Mouse (Mus musculus): ENCODE data around the gene Spo11. TPM values are rescaled to one million over a fixed set of nuclear protein-coding genes. Genes with fewer than 3 reads are reported as not detected.
A peak's percentile ranks its signal among the peaks of the same experiment; 100 is the strongest.

The Spo11 gene
- total and polyA plus RNA-seq, 3 experiments: 0.16 to 0.34 TPM; not detected in 1

DNA sequence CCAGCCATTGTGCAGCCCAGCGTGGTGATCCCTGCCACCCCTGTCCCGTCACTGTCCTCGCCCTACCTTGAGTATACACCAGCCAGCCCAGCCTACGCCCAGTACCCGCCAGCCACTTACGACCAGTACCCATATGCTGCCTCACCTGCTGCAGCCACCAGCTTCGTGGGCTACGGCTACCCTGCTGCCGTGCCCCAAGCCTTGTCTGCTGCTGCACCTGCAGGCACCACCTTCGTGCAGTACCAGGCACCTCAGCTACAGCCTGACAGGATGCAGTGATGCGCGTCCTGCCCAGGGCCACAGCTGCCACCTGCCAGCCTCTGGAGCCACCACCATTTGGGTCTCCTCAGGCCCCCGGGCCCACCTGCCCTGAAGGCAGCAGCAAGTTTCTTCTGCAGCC is 56.0 kb downstream of the Spo11 start:
- no peak for DNase-seq (ENCODE audit: extremely low read depth)
- H3K27me3 ChIP-seq (replicated peaks): no peaks in the 10 kb centered on the region
- dilution Hi-C loops (cut with MboI; ENCODE audit: extremely low pct_ligation_motif_present, extremely low pct_unique_long_range_greater_than_20kb, low sequenced_read_pairs) (no loop called here), in situ Hi-C loops (cut with MboI; ENCODE audit: low pct_ligation_motif_present, low pct_unique_long_range_greater_than_20kb, low sequenced_read_pairs) (no loop called here)
- no peaks in the 10 kb centered on the region for H3K9me3 ChIP-seq (replicated peaks; ENCODE audit: low read length)
- no peak overlapping the region for H3K9ac ChIP-seq (ENCODE audit: insufficient read depth, low read depth)
- TF ChIP-seq MXI1 (IDR thresholded peaks at IDR 0.05; ENCODE audit: low read depth, low read length) (no peak), RAD21 (IDR thresholded peaks at IDR 0.05; ENCODE audit: low read depth, low read length) (no peak), E2F4 (IDR thresholded peaks at IDR 0.05; ENCODE audit: insufficient replicate concordance, low read depth, low read length) (no peak), POLR2AphosphoS2 (IDR thresholded peaks at IDR 0.05; ENCODE audit: low read depth, low read length) (no peak), USF1 (IDR thresholded peaks at IDR 0.05; ENCODE audit: low read depth, low read length) (no peak), IRF4 (IDR thresholded peaks at IDR 0.05; ENCODE audit: low read depth, low read length) (no peak), CHD2 (IDR thresholded peaks at IDR 0.05; ENCODE audit: low read length) (no peak), ETS1 (conservative IDR thresholded peaks at IDR 0.05; ENCODE audit: low read depth, low read length) (no peak), NELFE (IDR thresholded peaks at IDR 0.05; ENCODE audit: low read depth, low read length) (no peak), KAT2A (IDR thresholded peaks at IDR 0.05; ENCODE audit: insufficient replicate concordance, low read length) (no peak), ZKSCAN1 (IDR thresholded peaks at IDR 0.05; ENCODE audit: borderline replicate concordance, low read depth, low read length) (no peak)
- no peak overlapping the region; the same call in 1 of the 2 replicates for H3K27ac ChIP-seq (ENCODE audit: insufficient read depth, low read depth)
- peaks cover 2% of the 10 kb centered on the region; the same call in 1 of the 2 replicates for H3K79me2 ChIP-seq (replicated peaks; ENCODE audit: control insufficient read depth, extremely low read depth, insufficient read depth, poor library complexity, severe bottlenecking)
- H3K4me3 ChIP-seq (replicated peaks in 1 of 3; ENCODE audit: low read depth in 2 of 3, low read length in 2 of 3, poor library complexity in 1 of 3): peak overlapping the region in 1 of 3 experiments; percentile 19
- H3K36me3 ChIP-seq (replicated peaks in 1 of 2; ENCODE audit: control insufficient read depth in 1 of 2, insufficient read depth in 1 of 2, low read length in 1 of 2): peaks cover 70 to 93% of the 10 kb centered on the region in 2 experiments
- H3K4me1 ChIP-seq (ENCODE audit: control insufficient read depth in 1 of 2, insufficient read depth in 2 of 2): peaks cover 7 to 49% of the 10 kb centered on the region in 2 experiments
- no peak overlapping the region for H3K4me2 ChIP-seq (ENCODE audit: insufficient read depth, low read depth, poor library complexity, severe bottlenecking)

GRCm38 (mm10) chr2:173034998-173035397 is 57.5 kb downstream of the Spo11 start:
- dilution Hi-C loops (cut with MboI; ENCODE audit: extremely low pct_ligation_motif_present, extremely low pct_unique_long_range_greater_than_20kb, low sequenced_read_pairs): no loop called here
- peaks cover 4 to 34% of the 10 kb centered on the region in 2 experiments; a peak in 3 of 4 replicates for H3K4me1 ChIP-seq (ENCODE audit: control insufficient read depth in 1 of 2, insufficient read depth in 2 of 2)

More at GRCm38 (mm10) chr2:173034998-173035397, 57.5 kb downstream of the Spo11 start:
- H3K79me2 ChIP-seq (replicated peaks; ENCODE audit: control insufficient read depth, extremely low read depth, insufficient read depth, poor library complexity, severe bottlenecking): no peaks in the 10 kb centered on the region
- no peak for TF ChIP-seq SMC3 (IDR thresholded peaks at IDR 0.05; ENCODE audit: low read depth, low read length)
- TF ChIP-seq ZMIZ1 (IDR thresholded peaks at IDR 0.05; ENCODE audit: low read depth, low read length): no peak
- no peak for TF ChIP-seq E2F4 (IDR thresholded peaks at IDR 0.05; ENCODE audit: insufficient replicate concordance, low read depth, low read length)
- no peak for TF ChIP-seq IRF4 (IDR thresholded peaks at IDR 0.05; ENCODE audit: low read depth, low read length)
- TF ChIP-seq CTCF (conservative IDR thresholded peaks at IDR 0.05 in 1 of 2, IDR thresholded peaks at IDR 0.05 in 1 of 2; ENCODE audit: low read depth in 2 of 2, low read length in 2 of 2): no peak
- no peak for TF ChIP-seq NELFE (IDR thresholded peaks at IDR 0.05; ENCODE audit: low read depth, low read length)
- TF ChIP-seq TBP (conservative IDR thresholded peaks at IDR 0.05; ENCODE audit: low read depth, low read length): no peak
- TF ChIP-seq ETS1 (conservative IDR thresholded peaks at IDR 0.05; ENCODE audit: low read depth, low read length): no peak
- TF ChIP-seq POLR2A (IDR thresholded peaks at IDR 0.05; ENCODE audit: low read depth, low read length): no peak
- no peak for TF ChIP-seq ELF1 (IDR thresholded peaks at IDR 0.05; ENCODE audit: low read depth, low read length)
- no peak for TF ChIP-seq MAX (IDR thresholded peaks at IDR 0.05; ENCODE audit: low read length)
- TF ChIP-seq KAT2A (IDR thresholded peaks at IDR 0.05; ENCODE audit: insufficient replicate concordance, low read length): no peak
- TF ChIP-seq POLR2AphosphoS2 (IDR thresholded peaks at IDR 0.05; ENCODE audit: low read depth, low read length): no peak
- TF ChIP-seq USF1 (IDR thresholded peaks at IDR 0.05; ENCODE audit: low read depth, low read length): no peak
- no peak overlapping the region for H3K4me3 ChIP-seq (replicated peaks in 1 of 3; ENCODE audit: low read depth in 2 of 3, low read length in 2 of 3, poor library complexity in 1 of 3)
- H3K9ac ChIP-seq (ENCODE audit: insufficient read depth, low read depth): no peak overlapping the region
- H3K36me3 ChIP-seq (replicated peaks in 1 of 2; ENCODE audit: control insufficient read depth in 1 of 2, insufficient read depth in 1 of 2, low read length in 1 of 2): peaks cover 56 to 81% of the 10 kb centered on the region in 2 experiments
- no peaks in the 10 kb centered on the region for H3K9me3 ChIP-seq (replicated peaks; ENCODE audit: low read length)
- no peak overlapping the region for H3K4me2 ChIP-seq (ENCODE audit: insufficient read depth, low read depth, poor library complexity, severe bottlenecking)
- no peaks in the 10 kb centered on the region for H3K27me3 ChIP-seq (replicated peaks)
- no peak for DNase-seq (ENCODE audit: extremely low read depth)
- in situ Hi-C loops (cut with MboI; ENCODE audit: low pct_ligation_motif_present, low pct_unique_long_range_greater_than_20kb, low sequenced_read_pairs): no loop called here
- no peak overlapping the region for H3K27ac ChIP-seq (ENCODE audit: insufficient read depth, low read depth)

All from CH12.LX (cell line).